Mouse (Mus musculus): Measurements from ENCODE around the gene Creg1.
"Not testable (repeated sequence)": the region's sequence is repeated elsewhere in the genome, so short reads cannot be mapped to it uniquely, and the experiment has no call there.

Creg1 gene

GRCm38 (mm10) chr1:165754205-165754604 is 9.3 kb upstream of the Creg1 start:
- no peak for DNase-seq

- no peak for DNase-seq
These were observed 8.4 kb upstream of the Creg1 start for GRCm38 (mm10) chr1:165755194-165755593.

- DNase-seq, result no peak
These were observed 1.8 kb upstream of the Creg1 start for GRCm38 (mm10) chr1:165761522-165762305.

GRCm38 (mm10) chr1:165762498-165762897 is 1.0 kb upstream of the Creg1 start:
- DNase-seq, result not testable (repeated sequence)

- no peak for DNase-seq
These were observed 472 bp upstream of the Creg1 start for GRCm38 (mm10) chr1:165762914-165763634.

GRCm38 (mm10) chr1:165764571-165764970 is 1.0 kb downstream of the Creg1 start:
- no peak for DNase-seq

GRCm38 (mm10) chr1:165765041-165765440 is 1.5 kb downstream of the Creg1 start:
- no peak for DNase-seq

GRCm38 (mm10) chr1:165765651-165766294 is 2.2 kb downstream of the Creg1 start:
- no peak for DNase-seq

GRCm38 (mm10) chr1:165766295-165766890 is 2.8 kb downstream of the Creg1 start:
- no peak for DNase-seq

- DNase-seq, result peak; percentile 34
These were observed 5.5 kb downstream of the Creg1 start for GRCm38 (mm10) chr1:165768894-165769512.

- DNase-seq, result no peak
These were observed 6.7 kb downstream of the Creg1 start for GRCm38 (mm10) chr1:165770181-165770759.

- peak; percentile 83 for DNase-seq
These were observed 7.9 kb downstream of the Creg1 start for GRCm38 (mm10) chr1:165771491-165771897.

- DNase-seq, result no peak
These were observed 8.5 kb downstream of the Creg1 start for GRCm38 (mm10) chr1:165771998-165772397.

GRCm38 (mm10) chr1:165775518-165776294 is 12.2 kb downstream of the Creg1 start:
- peak; percentile 60 for DNase-seq

- DNase-seq, result no peak
These were observed 16.5 kb downstream of the Creg1 start for GRCm38 (mm10) chr1:165779954-165780585.

GRCm38 (mm10) chr1:165780586-165781111 is 17.1 kb downstream of the Creg1 start:
- DNase-seq, result peak; percentile 41

GRCm38 (mm10) chr1:165781426-165781825 is 17.9 kb downstream of the Creg1 start:
- no peak for DNase-seq

GRCm38 (mm10) chr1:165781911-165782310 is 18.4 kb downstream of the Creg1 start:
- DNase-seq, result no peak

GRCm38 (mm10) chr1:165786296-165786695 is 22.8 kb downstream of the Creg1 start:
- no peak for DNase-seq

GRCm38 (mm10) chr1:165788511-165788910 is 25.0 kb downstream of the Creg1 start, which contains the start of gene Cd247:
Gene Cd247 (plus strand): TSS chr1:165788681.
- no peak for DNase-seq
